In genomic region chr1:181921580-181922494, GRCm38 (mm10) we compare ENCODE assay signal across 9 mouse cellular contexts.
A peak's percentile ranks its signal among the peaks of the same experiment; 100 is the strongest.
DNase-seq lines count a peak whose midpoint lies in the region; ATAC-seq and TF ChIP-seq lines count a peak whose summit lies in the region.
"Had no signal": no experiment of that assay in that cellular context is flagged by ENCODE, and none has a peak within 500 bp of the region (broad histone marks: within the 10 kb centered on the region; RNA-seq: fewer than 3 reads in every experiment).

No protein-coding gene starts in this region.

- H3K27me3 ChIP-seq in limb, embryonic 14.5 days (ENCODE audit: control insufficient read depth, insufficient read depth, low read length): no peaks in the 10 kb centered on the region
- H3K27me3 ChIP-seq: CH12.LX had no signal

- no peak overlapping the region for H3K27ac ChIP-seq in limb, embryonic 14.5 days (replicated peaks; ENCODE audit: low read depth, low read length)

- intact Hi-C loops in heart, postnatal 14 days (cut with DNase I): no loop called here

- no peak overlapping the region for H3K4me3 ChIP-seq in limb, embryonic 14.5 days (replicated peaks; ENCODE audit: low read length)

- peaks cover 39% of the 10 kb centered on the region for H3K36me3 ChIP-seq in limb, embryonic 14.5 days (ENCODE audit: control insufficient read depth, insufficient read depth, low read length)

- peak overlapping the region; percentile 28 for H3K4me2 ChIP-seq in limb, embryonic 14.5 days (replicated peaks; ENCODE audit: low read depth, low read length, severe bottlenecking)

- no peak overlapping the region for H3K9ac ChIP-seq in limb, embryonic 14.5 days (ENCODE audit: low read depth, low read length, severe bottlenecking)

- 67% methylated on average over 37 of the region's 37 CpGs for WGBS in limb, embryonic 14.5 days

- TF ChIP-seq POLR2A in limb, embryonic 14.5 days (IDR thresholded peaks at IDR 0.05; ENCODE audit: borderline replicate concordance, extremely low read depth, insufficient read depth, insufficient read length): no peak

- ATAC-seq in limb, embryonic 14.5 days (ENCODE audit: low FRiP score, low read depth): no peak

- H3K4me1 ChIP-seq in limb, embryonic 14.5 days (ENCODE audit: control insufficient read depth, insufficient read depth, low read length): no peaks in the 10 kb centered on the region

- DNase-seq in cerebellum, postnatal 10 days: peak; percentile 15 to 19
- DNase-seq in cerebellum, adult 11-12 months: no peak
- DNase-seq in right cerebral cortex, adult 2 months (ENCODE audit: low spot score in 2 of 2): peak; percentile 18 to 29
- no peak for DNase-seq in right cerebral cortex, postnatal 10 days (ENCODE audit: low spot score in 2 of 2)
- peak; percentile 27 to 45 for DNase-seq in heart, postnatal 14 days
- DNase-seq in limb, embryonic 14.5 days (ENCODE audit: low spot score): no peak
- peak; percentile 26 for DNase-seq in naive thymus-derived CD4-positive, alpha-beta T cell, adult 2 months (ENCODE audit: low read depth)
- DNase-seq in layer of hippocampus, postnatal 14 days (ENCODE audit: low spot score in 2 of 2): no peak

- H3K9me3 ChIP-seq in limb, embryonic 14.5 days (ENCODE audit: control insufficient read depth, low read length): no peaks in the 10 kb centered on the region

Comparison
In these comparisons a context has a peak if more than half of its experiments do, and no peak if none do; other contexts are left out.
1. DNase-seq: peak in cerebellum, postnatal 10 days (2 of 2), right cerebral cortex, adult 2 months (2 of 2), heart, postnatal 14 days (2 of 2) and naive thymus-derived CD4-positive, alpha-beta T cell, adult 2 months (single experiment); none in cerebellum, adult 11-12 months (single experiment), right cerebral cortex, postnatal 10 days (0 of 2), limb, embryonic 14.5 days (single experiment) and layer of hippocampus, postnatal 14 days (0 of 2).